Mouse (Mus musculus) MEL (cell line): ENCODE measurements at regions not wholly inside any gene's neighbourhood (a gene's known extent, or its start where the extent isn't known, plus 50 kb on each side); places are given as distances from the start of the nearest gene placed in this dataset.

Experiments used
- DNase-seq: peaks from one replicate; pipeline ENCODE4 v3.0.0; 2011; ENCODE audit warnings: low read depth, low spot score
- H3K27ac ChIP-seq: 2 replicates; pipeline ENCODE4 v1.5.1; 2012; ENCODE audit warnings: low read depth, mild to moderate bottlenecking, control low read depth, low read length, moderate library complexity; ENCODE audit not compliant: control insufficient read depth
- H3K27me3 ChIP-seq, 2 experiments: fragments of 150-350 bp in 1 of 2; sonication (generic) in 1 of 2; 2 replicates each; pipeline ENCODE4 v1.6.1; 2012; ENCODE audit warnings: low read length in 2 of 2, mild to moderate bottlenecking in 2 of 2, improper control_type of control experiment in 1 of 2, moderate library complexity in 1 of 2; ENCODE audit not compliant: insufficient read depth in 2 of 2, control insufficient read depth in 1 of 2
- H3K36me3 ChIP-seq, 2 experiments: 2 replicates each; pipeline ENCODE4 v1.6.1; 2012 to 2014; ENCODE audit warnings: low read length in 2 of 2, improper control_type of control experiment in 1 of 2, inconsistent platforms in 1 of 2, mild to moderate bottlenecking in 1 of 2; ENCODE audit not compliant: insufficient read depth in 2 of 2, control insufficient read depth in 1 of 2
- H3K4me1 ChIP-seq, 2 experiments: fragments of 150-350 bp in 1 of 2; sonication (generic) in 1 of 2; 2 replicates each; pipeline ENCODE4 v1.6.1; 2012; ENCODE audit warnings: low read length in 2 of 2, improper control_type of control experiment in 1 of 2, mild to moderate bottlenecking in 1 of 2; ENCODE audit not compliant: insufficient read depth in 2 of 2, control insufficient read depth in 1 of 2
- H3K4me3 ChIP-seq, 2 experiments: fragments of 150-350 bp in 1 of 2; sonication (generic) in 1 of 2; 2 replicates each; pipeline ENCODE4 v1.5.1; 2012; ENCODE audit warnings: low read depth in 2 of 2, low read length in 2 of 2, mild to moderate bottlenecking in 2 of 2, moderate library complexity in 2 of 2, control low read depth in 1 of 2, improper control_type of control experiment in 1 of 2; ENCODE audit not compliant: control insufficient read depth in 1 of 2, insufficient read depth in 1 of 2
- H3K79me2 ChIP-seq: 2 replicates; pipeline ENCODE4 v1.6.1; 2012; ENCODE audit warnings: mild to moderate bottlenecking, low read length, moderate library complexity; ENCODE audit not compliant: control insufficient read depth, poor library complexity, insufficient read depth
- H3K9ac ChIP-seq: 2 replicates; pipeline ENCODE4 v1.6.1; 2012; ENCODE audit warnings: low read depth, mild to moderate bottlenecking, control low read depth, low read length, moderate library complexity; ENCODE audit not compliant: control insufficient read depth, poor library complexity, severe bottlenecking
- H3K9me3 ChIP-seq: fragments of 150-350 bp; sonication (generic); replicated peaks from 2 replicates; pipeline ENCODE4 v1.6.1; 2012; ENCODE audit warnings: mild to moderate bottlenecking, low read length, improper control_type of control experiment, moderate library complexity; ENCODE audit not compliant: insufficient read depth
- BHLHE40 ChIP-seq: IDR thresholded peaks from 2 replicates; pipeline ENCODE4 v1.6.1; 2012; ENCODE audit warnings: low read depth, mild to moderate bottlenecking, inconsistent platforms, low read length, improper control_type of control experiment, borderline replicate concordance
- CTCF ChIP-seq, 3 experiments: IDR thresholded peaks in 2 of 3; conservative IDR thresholded peaks in 1 of 3; 2 replicates each; pipeline ENCODE4 v1.5.1; 2011 to 2012; ENCODE audit warnings: low read length in 3 of 3, low read depth in 2 of 3, mild to moderate bottlenecking in 2 of 3, improper control_type of control experiment in 1 of 3, inconsistent platforms in 1 of 3, mixed read lengths in 1 of 3, moderate library complexity in 1 of 3; ENCODE audit not compliant: control insufficient read depth in 1 of 3, insufficient read depth in 1 of 3, poor library complexity in 1 of 3, severe bottlenecking in 1 of 3
- E2F4 ChIP-seq: IDR thresholded peaks from 2 replicates; pipeline ENCODE4 v1.6.1; 2011; ENCODE audit warnings: low read depth, low read length, improper control_type of control experiment, borderline replicate concordance
- EP300 ChIP-seq, 2 experiments: IDR thresholded peaks; 2 replicates each; pipeline ENCODE4 v1.6.1; 2011; ENCODE audit warnings: improper control_type of control experiment in 2 of 2, low read length in 2 of 2, low read depth in 1 of 2, mild to moderate bottlenecking in 1 of 2
- ETS1 ChIP-seq: IDR thresholded peaks from 2 replicates; pipeline ENCODE4 v1.6.1; 2012; ENCODE audit warnings: low read depth, mild to moderate bottlenecking, inconsistent platforms, low read length, improper control_type of control experiment, moderate library complexity
- GABPA ChIP-seq: IDR thresholded peaks from 2 replicates; pipeline ENCODE4 v1.6.1; 2012; ENCODE audit warnings: low read depth, mild to moderate bottlenecking, inconsistent platforms, low read length, improper control_type of control experiment, moderate library complexity
- GATA1 ChIP-seq: IDR thresholded peaks from 2 replicates; pipeline ENCODE4 v1.6.1; 2011; ENCODE audit warnings: low read depth, low read length, improper control_type of control experiment
- KAT2A ChIP-seq: conservative IDR thresholded peaks from 2 replicates; pipeline ENCODE4 v1.6.1; 2012; ENCODE audit warnings: low read depth, low read length, improper control_type of control experiment, inconsistent platforms
- MAFK ChIP-seq: IDR thresholded peaks from 2 replicates; pipeline ENCODE4 v1.6.1; 2011; ENCODE audit warnings: low read depth, mild to moderate bottlenecking, low read length, improper control_type of control experiment, borderline replicate concordance
- MAX ChIP-seq: IDR thresholded peaks from 2 replicates; pipeline ENCODE4 v1.6.1; 2011; ENCODE audit warnings: low read length, improper control_type of control experiment
- MEF2A ChIP-seq: IDR thresholded peaks from 2 replicates; pipeline ENCODE4 v1.6.1; 2014; ENCODE audit warnings: low read depth, mild to moderate bottlenecking, inconsistent platforms, low read length, improper control_type of control experiment; ENCODE audit not compliant: poor library complexity, insufficient replicate concordance, severe bottlenecking; ENCODE audit errors: extremely low read depth
- MXI1 ChIP-seq: IDR thresholded peaks from 2 replicates; pipeline ENCODE4 v1.6.1; 2011; ENCODE audit warnings: mild to moderate bottlenecking, low read depth, low read length, improper control_type of control experiment
- MYC ChIP-seq: IDR thresholded peaks from 2 replicates; pipeline ENCODE4 v1.6.1; 2011; ENCODE audit warnings: low read depth, mild to moderate bottlenecking, low read length, improper control_type of control experiment, moderate library complexity
- NELFE ChIP-seq: IDR thresholded peaks from 2 replicates; pipeline ENCODE4 v1.6.1; 2011; ENCODE audit warnings: low read depth, low read length, improper control_type of control experiment
- NRF1 ChIP-seq: IDR thresholded peaks from 2 replicates; pipeline ENCODE4 v1.6.1; 2014; ENCODE audit warnings: low read depth, mild to moderate bottlenecking, inconsistent platforms, low read length, improper control_type of control experiment, moderate library complexity; ENCODE audit not compliant: poor library complexity, insufficient read depth, severe bottlenecking
- POLR2AphosphoS2 ChIP-seq: IDR thresholded peaks from 2 replicates; pipeline ENCODE4 v1.6.1; 2011; ENCODE audit warnings: low read length, improper control_type of control experiment
- POLR2AphosphoS5 ChIP-seq: IDR thresholded peaks from 2 replicates; pipeline ENCODE4 v1.6.1; 2012; ENCODE audit warnings: low read depth, borderline replicate concordance, mild to moderate bottlenecking, inconsistent platforms, low read length, moderate library complexity, mixed read lengths
- RAD21 ChIP-seq: IDR thresholded peaks from 2 replicates; pipeline ENCODE4 v1.6.1; 2011; ENCODE audit warnings: mild to moderate bottlenecking, low read depth, low read length, improper control_type of control experiment
- SIN3A ChIP-seq: IDR thresholded peaks from 2 replicates; pipeline ENCODE4 v1.6.1; 2012; ENCODE audit warnings: low read length, improper control_type of control experiment, inconsistent platforms
- SMC3 ChIP-seq: IDR thresholded peaks from 2 replicates; pipeline ENCODE4 v1.6.1; 2011; ENCODE audit warnings: low read depth, low read length, improper control_type of control experiment
- TCF12 ChIP-seq: IDR thresholded peaks from 2 replicates; pipeline ENCODE4 v1.6.1; 2014; ENCODE audit warnings: low read depth, mild to moderate bottlenecking, inconsistent platforms, low read length, improper control_type of control experiment, moderate library complexity
- UBTF ChIP-seq: IDR thresholded peaks from 2 replicates; pipeline ENCODE4 v1.6.1; 2012; ENCODE audit warnings: low read depth, mild to moderate bottlenecking, inconsistent platforms, low read length, improper control_type of control experiment, moderate library complexity, borderline replicate concordance; ENCODE audit not compliant: insufficient read depth
- USF1 ChIP-seq: IDR thresholded peaks from 2 replicates; pipeline ENCODE4 v1.6.1; 2014; ENCODE audit warnings: low read depth, mild to moderate bottlenecking, inconsistent platforms, low read length, improper control_type of control experiment, moderate library complexity
- USF2 ChIP-seq, 2 experiments: IDR thresholded peaks; 2 replicates each; pipeline ENCODE4 v1.6.1; 2011 to 2012; ENCODE audit warnings: improper control_type of control experiment in 2 of 2, low read length in 2 of 2, borderline replicate concordance in 1 of 2, inconsistent platforms in 1 of 2, low read depth in 1 of 2, mild to moderate bottlenecking in 1 of 2; ENCODE audit not compliant: insufficient read depth in 1 of 2
- ZC3H11A ChIP-seq: IDR thresholded peaks from 2 replicates; pipeline ENCODE4 v1.6.1; 2012; ENCODE audit warnings: low read depth, mild to moderate bottlenecking, inconsistent platforms, low read length, improper control_type of control experiment
- ZKSCAN1 ChIP-seq: IDR thresholded peaks from 2 replicates; pipeline ENCODE4 v1.6.1; 2012; ENCODE audit warnings: low read depth, mild to moderate bottlenecking, inconsistent platforms, low read length, improper control_type of control experiment, moderate library complexity
- ZMIZ1 ChIP-seq: IDR thresholded peaks from 2 replicates; pipeline ENCODE4 v1.6.1; 2012; ENCODE audit warnings: low read depth, mild to moderate bottlenecking, inconsistent platforms, low read length, improper control_type of control experiment, moderate library complexity
- ZNF384 ChIP-seq: IDR thresholded peaks from 2 replicates; pipeline ENCODE4 v1.6.1; 2012; ENCODE audit warnings: low read depth, mild to moderate bottlenecking, inconsistent platforms, low read length, improper control_type of control experiment

DNA sequence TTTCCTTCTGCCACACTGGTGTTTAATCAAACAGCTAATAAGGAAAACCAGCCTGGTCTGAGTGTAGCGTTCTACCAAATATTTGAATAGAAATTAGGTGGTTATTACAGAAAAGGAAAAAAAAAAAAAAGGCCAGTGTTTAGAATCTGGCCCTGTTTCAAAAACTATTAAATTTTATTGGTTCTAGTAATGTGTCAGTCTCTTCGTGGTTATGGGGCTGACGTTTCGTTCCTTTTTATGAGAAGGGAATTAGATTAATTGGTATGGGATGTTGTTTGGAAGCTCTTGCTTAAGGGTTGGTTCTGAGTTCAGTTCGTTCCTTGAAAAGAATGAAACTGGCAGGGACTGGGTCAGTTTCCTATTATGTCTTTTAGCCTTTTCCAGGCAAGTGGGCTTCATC is 241.5 kb upstream of the Mmadhc start:
- Histone ChIP-seq H3K4me1 (peaks cover 15 to 17% of the 10 kb centered on the region in 2 experiments), H3K9ac (no peak overlapping the region), H3K79me2 (no peaks in the 10 kb centered on the region), H3K9me3 (no peaks in the 10 kb centered on the region), H3K27ac (no peak overlapping the region), H3K27me3 (no peaks in the 10 kb centered on the region), H3K36me3 (peaks cover 0 to 36% of the 10 kb centered on the region in 2 experiments; a peak in 2 of 4 replicates), H3K4me3 (no peak overlapping the region)
- TF ChIP-seq MEF2A = no peak
- peak; percentile 58 for TF ChIP-seq ZNF384
- DNase-seq = no peak

GRCm38 (mm10) chr2:50535085-50535878 is 238.7 kb upstream of the Mmadhc start:
- no peak overlapping the region for H3K4me3 ChIP-seq
- DNase-seq = peak; percentile 52
- peaks cover 0 to 37% of the 10 kb centered on the region in 2 experiments; a peak in 2 of 4 replicates for H3K36me3 ChIP-seq
- no peaks in the 10 kb centered on the region for H3K79me2 ChIP-seq
- H3K9me3 ChIP-seq = no peaks in the 10 kb centered on the region
- H3K4me1 ChIP-seq = peaks cover 15 to 17% of the 10 kb centered on the region in 2 experiments
- H3K27ac ChIP-seq = peak overlapping the region; percentile 71
- H3K27me3 ChIP-seq = no peaks in the 10 kb centered on the region
- H3K9ac ChIP-seq = peak overlapping the region; percentile 6; the same call in 1 of the 2 replicates
- no peak for TF ChIP-seq CTCF (IDR thresholded peaks at IDR 0.05 in 2 of 3, conservative IDR thresholded peaks at IDR 0.05 in 1 of 3; ENCODE audit: control insufficient read depth in 1 of 3, insufficient read depth in 1 of 3, low read depth in 2 of 3, low read length in 3 of 3, poor library complexity in 1 of 3, severe bottlenecking in 1 of 3)
- peak; percentile 72 to 79 for TF ChIP-seq EP300 (IDR thresholded peaks at IDR 0.05; ENCODE audit: low read depth in 1 of 2, low read length in 2 of 2)
- no peak for TF ChIP-seq NRF1
- TF ChIP-seq ZC3H11A = no peak
- 0 out of 2 replicates have a peak, but pooled peaks have one; percentile 25 for TF ChIP-seq NELFE
- TF ChIP-seq BHLHE40 = no peak
- peak; percentile 77 for TF ChIP-seq TCF12
- peak; percentile 30 for TF ChIP-seq SIN3A
- no peak for TF ChIP-seq MAX
- TF ChIP-seq POLR2AphosphoS5 = no peak
- no peak for TF ChIP-seq ZKSCAN1
- TF ChIP-seq ZNF384 = no peak
- 0 out of 2 replicates have a peak, but pooled peaks have one; percentile 7 for TF ChIP-seq MXI1
- no peak for TF ChIP-seq SMC3
- TF ChIP-seq UBTF = no peak
- no peak for TF ChIP-seq KAT2A
- no peak for TF ChIP-seq POLR2AphosphoS2
- TF ChIP-seq RAD21 = no peak
- TF ChIP-seq USF2 (IDR thresholded peaks at IDR 0.05; ENCODE audit: borderline replicate concordance in 1 of 2, insufficient read depth in 1 of 2, low read depth in 1 of 2, low read length in 2 of 2) = no peak
- peak; percentile 60 for TF ChIP-seq ETS1
- TF ChIP-seq GABPA = no peak
- no peak for TF ChIP-seq MEF2A
- no peak for TF ChIP-seq ZMIZ1
- no peak for TF ChIP-seq E2F4
- 0 out of 2 replicates have a peak, but pooled peaks have one; percentile 40 for TF ChIP-seq MAFK
- TF ChIP-seq USF1 = no peak
- TF ChIP-seq GATA1 = peak; percentile 75
- TF ChIP-seq MYC = no peak
